Mouse (Mus musculus): ENCODE data around the gene Map2k5. TPM values are rescaled to one million over a fixed set of nuclear protein-coding genes. Genes with fewer than 3 reads are reported as not detected.

Gene Map2k5
- polyA plus RNA-seq (2015; fragmentation: Nextera tagmentation; extraction: Ambion mirVana), result 37.7 and 40.9 TPM in 2 replicates

DNA sequence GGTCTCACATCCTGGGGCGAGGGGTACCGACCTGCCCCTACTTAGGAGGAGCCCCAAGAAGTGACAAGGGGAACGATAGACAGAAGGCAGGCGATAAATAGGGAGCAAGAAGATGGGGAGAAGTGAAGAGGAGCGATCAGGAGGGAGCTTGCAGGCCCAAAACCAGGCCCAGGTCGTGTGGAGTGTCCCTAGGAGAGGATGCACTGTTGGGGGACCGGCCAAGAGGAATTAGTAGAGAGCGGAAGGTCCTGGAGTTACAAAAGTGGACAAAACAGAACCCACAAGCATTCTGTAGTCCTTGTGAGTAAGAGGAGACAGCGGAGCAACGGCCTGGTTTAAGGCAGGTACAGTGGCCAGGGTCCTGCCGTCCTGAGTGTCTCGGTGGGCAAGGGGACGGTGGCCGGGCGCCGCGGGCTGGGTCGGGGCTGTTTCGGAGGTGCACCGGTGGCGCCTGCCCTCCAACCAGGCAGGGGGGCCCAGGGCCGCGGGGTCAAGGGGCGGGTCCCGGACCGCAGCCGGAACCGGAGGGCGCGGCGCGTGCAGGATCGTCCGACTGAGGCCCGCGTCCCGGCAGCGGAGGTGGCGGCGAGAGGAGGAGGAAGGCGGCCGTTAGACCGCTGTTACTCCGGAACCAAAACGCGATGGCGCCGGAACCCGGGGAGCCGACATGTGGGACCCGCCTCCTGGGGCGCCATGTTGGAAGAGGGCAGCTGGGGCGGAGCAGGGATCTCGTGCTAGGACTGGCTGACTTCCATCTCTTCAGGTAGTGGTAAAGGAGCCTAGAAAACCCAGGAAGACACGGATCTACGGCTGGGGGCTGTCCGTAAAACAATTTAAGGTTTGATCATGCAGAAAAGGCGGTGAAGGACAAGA lies at the start of gene Map2k5:
Gene Map2k5 (minus strand): TSS at position 633 of the 873 bp plus-strand sequence.
- WGBS, result 1% methylated on average over 58 of the region's 58 CpGs
- Histone ChIP-seq H3K9me3 (no peaks in the 10 kb centered on the region), H3K36me3 (peaks cover 14% of the 10 kb centered on the region), H3K27ac (peak within 1 kb of the TSS; percentile 84), H3K9ac (replicated peaks) (peak within 1 kb of the TSS; percentile 91), H3K4me1 (replicated peaks) (peaks cover 45% of the 10 kb centered on the region), H3K27me3 (no peaks in the 10 kb centered on the region), H3K4me2 (replicated peaks) (peak within 1 kb of the TSS; percentile 96), H3K4me3 (replicated peaks) (peak within 1 kb of the TSS; percentile 83)
- ATAC-seq, result peak; percentile 97

DNA sequence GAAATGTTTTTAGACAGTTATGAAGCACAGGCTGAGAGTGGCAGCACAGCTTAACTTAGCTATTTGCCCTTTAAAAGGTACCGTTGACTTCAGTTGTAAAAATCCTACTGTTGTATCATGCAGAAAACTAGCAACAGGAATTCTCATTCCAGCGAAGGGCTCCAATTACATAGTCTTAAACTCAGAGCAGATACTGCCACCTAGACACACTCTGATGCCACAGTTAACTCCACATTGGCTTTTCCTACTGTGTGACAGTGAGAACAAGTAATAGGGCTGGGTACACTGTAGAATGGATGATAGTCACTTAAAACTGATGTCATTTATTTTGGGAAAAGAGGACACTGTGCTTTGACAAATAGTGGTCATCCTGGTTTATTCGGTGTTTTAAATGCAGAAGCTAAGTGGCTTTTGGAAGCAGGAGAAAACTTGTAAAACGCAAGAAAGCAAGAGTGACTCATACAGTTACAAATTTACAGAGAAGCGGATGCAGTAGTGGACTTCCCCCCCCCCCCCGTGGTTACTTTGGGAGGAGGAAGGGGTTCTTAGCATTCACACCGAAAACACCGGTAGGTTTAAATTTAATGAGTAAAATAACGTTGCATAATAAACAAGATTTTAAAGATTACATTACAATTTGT lies 43.5 kb upstream of the Map2k5 start:
- Histone ChIP-seq H3K27me3 (no peaks in the 10 kb centered on the region), H3K4me1 (replicated peaks) (peaks cover 7% of the 10 kb centered on the region; the same call in 1 of the 2 replicates), H3K36me3 (no peaks in the 10 kb centered on the region), H3K9ac (replicated peaks) (no peak overlapping the region), H3K9me3 (no peaks in the 10 kb centered on the region), H3K4me3 (replicated peaks) (no peak overlapping the region), H3K4me2 (replicated peaks) (no peak overlapping the region), H3K27ac (no peak overlapping the region)
- no peak for ATAC-seq
- WGBS, result 74% methylated on average over 9 of the region's 9 CpGs

DNA sequence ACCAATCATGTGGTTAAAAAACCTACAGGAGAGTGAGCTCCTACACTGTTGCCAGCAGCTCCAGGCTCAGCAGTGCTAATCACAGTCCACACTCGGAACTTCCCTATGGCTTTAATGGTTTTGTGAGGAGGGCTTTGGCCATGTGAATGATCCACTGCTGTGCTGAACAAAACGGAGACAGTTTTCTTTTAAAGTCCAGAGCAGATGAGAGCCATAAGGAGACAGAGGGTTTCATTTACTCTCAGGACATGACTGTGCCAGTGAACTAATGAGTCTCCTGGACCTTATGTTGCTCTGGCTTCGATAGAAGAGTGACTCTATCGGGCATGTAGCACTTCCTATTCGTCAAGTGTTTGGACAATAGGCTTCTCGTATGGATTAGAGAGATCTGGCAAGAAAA lies 42.7 kb upstream of the Map2k5 start:
- 6% methylated on average over 6 of the region's 6 CpGs for WGBS
- no peak for ATAC-seq
- H3K27ac ChIP-seq, result no peak overlapping the region

DNA sequence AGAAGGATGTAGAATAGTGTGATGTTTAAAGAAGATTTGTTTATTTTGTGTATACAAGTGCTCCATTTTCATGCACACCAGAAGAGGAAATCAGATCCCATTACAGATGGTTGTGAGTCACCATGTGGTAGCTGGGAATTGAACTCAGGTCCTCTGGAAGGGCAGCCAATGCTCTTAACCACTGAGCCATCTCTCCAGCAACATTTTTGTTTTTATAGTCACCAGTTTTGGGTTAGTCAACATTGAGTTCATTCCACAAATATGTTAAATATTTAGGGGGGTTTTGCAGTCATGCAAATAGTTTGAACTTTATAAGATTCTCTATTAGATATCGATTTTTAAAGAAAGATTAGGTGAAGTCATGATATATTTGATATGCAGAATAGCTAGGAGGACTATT lies 22.5 kb upstream of the Map2k5 start:
- WGBS, result 80% methylated on average over 1 of the region's 1 CpGs
- no peak for ATAC-seq
- H3K4me1 ChIP-seq (replicated peaks), result peaks cover 26% of the 10 kb centered on the region
- H3K4me2 ChIP-seq (replicated peaks), result no peak overlapping the region
- H3K9ac ChIP-seq (replicated peaks), result no peak overlapping the region
- H3K27ac ChIP-seq, result no peak overlapping the region
- no peaks in the 10 kb centered on the region for H3K36me3 ChIP-seq
- no peaks in the 10 kb centered on the region for H3K27me3 ChIP-seq
- H3K4me3 ChIP-seq (replicated peaks), result no peak overlapping the region
- no peaks in the 10 kb centered on the region for H3K9me3 ChIP-seq

More for the DNA sequence above, 42.7 kb upstream of the Map2k5 start:
- Histone ChIP-seq H3K4me3 (replicated peaks) (no peak overlapping the region), H3K4me1 (replicated peaks) (peaks cover 7% of the 10 kb centered on the region; the same call in 1 of the 2 replicates), H3K9me3 (no peaks in the 10 kb centered on the region), H3K4me2 (replicated peaks) (no peak overlapping the region), H3K27me3 (no peaks in the 10 kb centered on the region), H3K9ac (replicated peaks) (no peak overlapping the region), H3K36me3 (no peaks in the 10 kb centered on the region)

DNA sequence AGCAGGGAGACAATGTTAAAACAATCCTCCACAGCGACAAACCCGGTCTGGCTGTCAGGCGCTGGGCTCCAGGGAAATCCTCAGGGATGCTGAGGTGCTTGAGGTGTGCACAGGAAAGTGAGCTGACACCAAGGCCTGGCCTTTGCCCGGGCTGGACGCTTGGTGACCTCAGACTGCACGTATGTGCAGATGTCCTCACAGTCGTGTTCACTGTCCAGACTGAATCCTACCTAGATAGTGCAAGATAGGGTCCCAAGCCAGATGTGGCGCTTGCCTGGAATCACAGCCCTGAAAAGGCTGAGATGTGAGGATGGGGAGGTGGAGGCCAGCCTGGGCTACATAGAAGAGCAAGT lies 21.7 kb upstream of the Map2k5 start:
- Histone ChIP-seq H3K9me3 (no peaks in the 10 kb centered on the region), H3K4me1 (replicated peaks) (peaks cover 26% of the 10 kb centered on the region), H3K36me3 (no peaks in the 10 kb centered on the region), H3K4me3 (replicated peaks) (peak overlapping the region; percentile 92), H3K27me3 (no peaks in the 10 kb centered on the region), H3K9ac (replicated peaks) (peak overlapping the region; percentile 89), H3K4me2 (replicated peaks) (peak overlapping the region; percentile 94), H3K27ac (peak overlapping the region; percentile 70)
- ATAC-seq, result no peak; the same call in 1 of the 2 replicates
- 3% methylated on average over 8 of the region's 8 CpGs for WGBS

DNA sequence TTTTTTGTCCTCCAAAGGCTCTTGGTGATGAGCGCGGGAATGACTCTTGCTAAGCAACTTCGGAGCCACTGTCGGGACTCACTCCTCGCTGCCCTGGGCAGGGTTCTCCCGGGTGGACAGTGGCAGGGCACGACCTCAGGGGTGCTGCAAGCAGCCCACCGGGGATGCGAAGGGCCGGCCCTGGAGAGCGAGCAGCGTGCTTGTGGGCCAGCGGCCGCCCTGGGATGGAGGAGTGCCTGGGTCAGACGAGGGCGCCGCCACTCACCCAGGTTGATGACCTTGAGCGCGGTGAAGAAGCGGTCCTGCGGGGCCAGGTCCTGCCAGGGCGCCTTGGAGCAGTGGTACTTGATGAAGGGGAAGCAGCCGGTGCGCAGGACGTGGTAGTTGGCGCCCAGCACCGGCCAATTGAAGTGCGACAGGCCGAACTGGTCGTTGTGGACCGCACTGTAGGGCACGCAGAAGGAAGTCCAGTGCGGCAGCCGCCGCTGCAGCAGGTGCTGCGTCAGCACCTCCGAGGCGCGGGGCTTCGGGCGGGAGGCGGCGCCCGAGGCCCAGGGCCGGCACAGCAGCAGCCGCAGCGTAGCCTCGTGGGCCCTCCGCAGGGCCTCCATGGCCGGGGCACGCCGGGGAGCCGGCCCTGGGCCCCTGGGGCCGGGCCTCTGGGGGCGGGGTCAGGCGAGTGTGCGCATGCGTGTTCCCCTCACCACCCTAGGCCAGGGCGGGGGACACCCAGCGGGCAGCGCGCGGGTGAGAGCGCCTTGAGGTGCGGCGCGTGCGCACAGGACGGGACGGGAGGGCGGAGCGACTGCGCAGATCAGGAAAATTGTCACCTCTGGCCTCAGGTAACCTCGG lies 21.1 kb upstream of the Map2k5 start, which contains the start of gene 2300009A05Rik:
Gene 2300009A05Rik (minus strand): TSS at position 636 of the 852 bp plus-strand sequence.
- peaks cover 26% of the 10 kb centered on the region for H3K4me1 ChIP-seq (replicated peaks)
- H3K27me3 ChIP-seq, result no peaks in the 10 kb centered on the region
- no peaks in the 10 kb centered on the region for H3K9me3 ChIP-seq
- peak; percentile 96 for ATAC-seq
- peak within 1 kb of the TSS; percentile 94 for H3K4me2 ChIP-seq (replicated peaks)
- H3K4me3 ChIP-seq (replicated peaks), result peak within 1 kb of the TSS; percentile 92
- under 1% methylated on average over 73 of the region's 74 CpGs for WGBS
- no peaks in the 10 kb centered on the region for H3K36me3 ChIP-seq
- peak within 1 kb of the TSS; percentile 89 for H3K9ac ChIP-seq (replicated peaks)
- peak within 1 kb of the TSS; percentile 78 for H3K27ac ChIP-seq

DNA sequence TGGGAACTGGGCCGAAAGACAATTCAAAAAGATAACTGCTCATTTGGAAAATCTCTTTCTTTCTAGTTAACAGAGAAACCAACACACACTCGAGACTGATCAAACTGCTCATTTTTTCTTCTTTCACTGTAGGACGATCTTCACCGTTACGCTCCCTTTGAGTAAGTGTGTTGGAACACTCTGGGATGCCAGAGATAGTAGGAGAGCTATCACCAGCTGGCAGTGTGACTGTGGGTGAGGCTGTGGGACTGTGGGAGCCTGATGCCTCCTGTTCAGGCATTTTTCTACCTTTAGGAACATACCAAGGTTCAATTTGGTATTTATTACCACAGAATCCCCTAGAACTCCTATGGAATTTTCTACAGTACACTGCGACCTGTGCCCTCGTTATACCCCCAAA lies 17.9 kb upstream of the Map2k5 start:
- no peaks in the 10 kb centered on the region for H3K36me3 ChIP-seq
- no peak overlapping the region for H3K4me2 ChIP-seq (replicated peaks)
- H3K4me1 ChIP-seq (replicated peaks), result peaks cover 26% of the 10 kb centered on the region
- 86% methylated on average over 7 of the region's 7 CpGs for WGBS
- H3K4me3 ChIP-seq (replicated peaks), result no peak overlapping the region
- ATAC-seq, result no peak
- no peaks in the 10 kb centered on the region for H3K27me3 ChIP-seq
- no peak overlapping the region for H3K9ac ChIP-seq (replicated peaks)
- H3K27ac ChIP-seq, result no peak overlapping the region
- no peaks in the 10 kb centered on the region for H3K9me3 ChIP-seq

DNA sequence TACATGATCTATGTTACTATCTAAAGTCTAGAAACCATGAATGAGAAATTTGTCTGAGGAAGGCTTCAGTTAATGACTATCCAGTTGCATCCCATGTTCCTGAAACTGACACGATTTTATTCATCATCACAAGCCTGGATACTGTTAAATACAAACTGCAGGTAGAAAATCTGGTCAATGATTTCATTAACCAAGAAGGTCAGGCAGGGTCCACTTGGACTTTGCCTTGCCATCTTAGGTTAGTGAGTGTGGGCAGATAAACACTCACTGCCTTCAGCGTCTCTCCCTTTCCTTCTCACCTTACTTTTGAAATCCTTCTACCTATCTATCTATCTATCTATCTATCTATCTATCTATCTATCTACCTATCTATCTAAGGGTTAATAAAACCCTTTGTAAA lies 13.6 kb upstream of the Map2k5 start:
- ATAC-seq, result no peak
- Histone ChIP-seq H3K4me1 (replicated peaks) (peaks cover 7% of the 10 kb centered on the region), H3K4me2 (replicated peaks) (no peak overlapping the region), H3K36me3 (no peaks in the 10 kb centered on the region), H3K9ac (replicated peaks) (no peak overlapping the region), H3K27me3 (no peaks in the 10 kb centered on the region), H3K9me3 (no peaks in the 10 kb centered on the region), H3K4me3 (replicated peaks) (no peak overlapping the region), H3K27ac (no peak overlapping the region)
- 78% methylated on average over 2 of the region's 2 CpGs for WGBS

DNA sequence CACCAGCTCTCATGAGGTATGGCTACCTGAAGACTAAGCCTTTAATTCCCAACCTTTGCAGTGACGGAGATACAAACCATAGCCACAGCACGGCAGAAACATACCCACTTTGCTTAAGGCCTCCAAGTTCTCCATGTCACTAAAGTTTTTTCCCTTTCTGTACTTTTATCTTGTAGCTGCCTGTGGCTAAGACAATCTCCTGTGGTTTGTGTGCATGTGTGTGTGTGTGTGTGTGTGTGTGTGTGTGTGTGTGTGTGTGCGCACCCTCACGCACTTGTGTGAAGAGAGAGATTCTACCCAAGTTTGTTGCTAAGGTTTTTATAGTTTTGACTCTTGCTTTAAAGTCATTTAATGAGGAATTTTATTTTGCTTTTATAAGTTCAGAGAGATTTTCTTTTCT lies 5.1 kb upstream of the Map2k5 start:
- Histone ChIP-seq H3K4me1 (replicated peaks) (peaks cover 7% of the 10 kb centered on the region), H3K9ac (replicated peaks) (no peak overlapping the region), H3K36me3 (no peaks in the 10 kb centered on the region), H3K4me3 (replicated peaks) (no peak overlapping the region), H3K4me2 (replicated peaks) (no peak overlapping the region), H3K9me3 (no peaks in the 10 kb centered on the region), H3K27me3 (no peaks in the 10 kb centered on the region), H3K27ac (no peak overlapping the region)
- no peak for ATAC-seq
- WGBS, result 93% methylated on average over 4 of the region's 4 CpGs

DNA sequence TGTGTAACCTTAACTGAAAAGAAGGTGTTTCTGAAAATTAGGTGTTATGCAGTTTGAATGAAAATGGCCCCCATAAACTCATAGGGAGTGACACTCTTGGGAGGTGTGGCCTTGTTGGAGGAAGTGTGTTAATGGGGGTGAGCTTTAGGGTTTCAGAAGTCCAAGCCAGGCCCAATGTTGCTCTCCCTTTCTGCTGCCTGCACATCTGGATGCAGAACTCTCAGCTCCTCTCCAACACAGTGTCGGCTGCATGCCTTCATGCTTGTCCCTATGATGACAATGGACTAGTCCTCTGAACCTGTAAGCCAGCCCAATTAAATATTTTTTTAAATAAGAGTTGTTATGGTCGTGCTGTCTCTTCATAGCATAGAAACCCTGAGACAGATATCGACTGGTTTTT lies 2.6 kb upstream of the Map2k5 start:
- 80% methylated on average over 3 of the region's 3 CpGs for WGBS
- Histone ChIP-seq H3K4me1 (replicated peaks) (peaks cover 26% of the 10 kb centered on the region), H3K4me3 (replicated peaks) (no peak overlapping the region), H3K27ac (no peak overlapping the region), H3K27me3 (no peaks in the 10 kb centered on the region), H3K4me2 (replicated peaks) (no peak overlapping the region), H3K36me3 (0 out of 2 replicates have a peak, but pooled peaks cover under 1% of the 10 kb centered on the region), H3K9ac (replicated peaks) (no peak overlapping the region), H3K9me3 (no peaks in the 10 kb centered on the region)
- no peak for ATAC-seq

DNA sequence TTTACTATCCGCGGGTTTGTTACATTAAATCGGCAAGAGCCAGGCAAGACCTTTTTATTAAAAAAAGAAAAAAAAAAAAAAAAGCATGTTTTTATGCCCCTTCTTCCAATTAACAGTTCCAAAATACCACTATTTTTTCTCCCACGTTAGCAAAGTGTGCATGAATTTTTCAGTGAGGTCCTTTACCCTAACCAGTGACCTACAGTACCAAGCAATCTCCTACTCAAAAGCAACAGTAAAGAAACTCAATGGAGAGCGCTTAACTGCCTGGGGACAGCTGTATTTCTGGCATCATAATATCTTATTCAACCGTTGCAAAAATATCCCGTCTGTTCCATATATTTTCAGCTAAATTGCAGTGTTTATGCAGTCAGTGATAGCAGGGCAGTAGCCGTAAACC lies 472 bp upstream of the Map2k5 start:
- no peak for ATAC-seq

More for the DNA sequence above, 472 bp upstream of the Map2k5 start:
- Histone ChIP-seq H3K4me2 (replicated peaks) (peak overlapping the region; percentile 96), H3K27me3 (no peaks in the 10 kb centered on the region), H3K36me3 (peaks cover 14% of the 10 kb centered on the region), H3K27ac (peak overlapping the region; percentile 84), H3K4me3 (replicated peaks) (peak overlapping the region; percentile 83), H3K9ac (replicated peaks) (peak overlapping the region; percentile 91), H3K4me1 (replicated peaks) (peaks cover 42% of the 10 kb centered on the region), H3K9me3 (no peaks in the 10 kb centered on the region)
- whole genome bisulfite sequencing, result 19% methylated on average over 8 of the region's 8 CpGs

Data from midbrain, embryonic 13.5 days (tissue).